Mouse (Mus musculus) kidney, embryonic 15.5 days (tissue): ENCODE data around the gene BC030870. TPM values are rescaled to one million over a fixed set of nuclear protein-coding genes. Genes with fewer than 3 reads are reported as not detected.

Experiments used
- ATAC-seq: fragments of 200-750 bp; cut with Nextera tagmentation; replicated peaks from 2 replicates; pipeline ENCODE4 v1.8.0; 2017; ENCODE audit warnings: moderate TSS enrichment; ENCODE audit not compliant: low FRiP score
- H3K27ac ChIP-seq: fragments of 300-500 bp; sonication (generic); 2 replicates; pipeline ENCODE4 v1.5.1; 2015; ENCODE audit warnings: mild to moderate bottlenecking, inconsistent platforms
- H3K27me3 ChIP-seq: fragments of 300-500 bp; sonication (generic); 2 replicates; pipeline ENCODE4 v1.6.1; 2015; ENCODE audit warnings: inconsistent platforms
- H3K36me3 ChIP-seq: fragments of 300-500 bp; sonication (generic); 2 replicates; pipeline ENCODE4 v1.6.1; 2015; ENCODE audit warnings: inconsistent platforms
- H3K4me1 ChIP-seq: fragments of 300-500 bp; sonication (generic); 2 replicates; pipeline ENCODE4 v1.6.1; 2015; ENCODE audit warnings: inconsistent platforms
- H3K4me2 ChIP-seq: fragments of 300-500 bp; sonication (generic); 2 replicates; pipeline ENCODE4 v1.6.1; 2015; ENCODE audit warnings: moderate library complexity, mild to moderate bottlenecking, inconsistent platforms
- H3K4me3 ChIP-seq: fragments of 300-500 bp; sonication (generic); replicated peaks from 2 replicates; pipeline ENCODE4 v1.5.1; 2015; ENCODE audit warnings: mild to moderate bottlenecking, inconsistent platforms
- H3K9ac ChIP-seq: fragments of 300-500 bp; sonication (generic); 2 replicates; pipeline ENCODE4 v1.6.1; 2015; ENCODE audit warnings: mild to moderate bottlenecking, inconsistent platforms
- H3K9me3 ChIP-seq: fragments of 300-500 bp; sonication (generic); replicated peaks from 2 replicates; pipeline ENCODE4 v1.6.1; 2016; ENCODE audit warnings: inconsistent platforms
- WGBS: fragments of 180-500 bp; shearing (Covaris S2); methylation state at CpG from one replicate; pipeline ENCODE4 v1.1.7; 2015; ENCODE audit warnings: mixed read lengths; 5-methylcytosine and 5-hydroxymethylcytosine counted together
- polyA plus RNA-seq: library from polyadenylated mRNA; unstranded; fragments of >200 nt; fragmentation: Nextera tagmentation; extraction: Ambion mirVana; gene quantifications from 2 replicates; pipeline ENCODE4 v1.2.1, GENCODE M21; 2015

BC030870 gene
- polyA plus RNA-seq, 1 experiment from 2014 or later: 0.10 TPM

- H3K27ac ChIP-seq: no peak overlapping the region
- WGBS: 93% methylated on average over 25 of the region's 25 CpGs
- no peak overlapping the region for H3K9ac ChIP-seq
- H3K36me3 ChIP-seq: no peaks in the 10 kb centered on the region
- H3K4me2 ChIP-seq: no peak overlapping the region
- H3K9me3 ChIP-seq: no peaks in the 10 kb centered on the region
- no peaks in the 10 kb centered on the region for H3K27me3 ChIP-seq
- ATAC-seq: no peak
- H3K4me3 ChIP-seq: no peak overlapping the region
- no peaks in the 10 kb centered on the region for H3K4me1 ChIP-seq
These were observed 21.2 kb downstream of the BC030870 start for GRCm38 (mm10) chr8:65107936-65108718.

GRCm38 (mm10) chr8:65104041-65104440 lies 25.3 kb downstream of the BC030870 start:
- Histone ChIP-seq H3K9ac (no peak overlapping the region), H3K4me2 (no peak overlapping the region), H3K27me3 (no peaks in the 10 kb centered on the region), H3K4me3 (no peak overlapping the region), H3K27ac (no peak overlapping the region), H3K9me3 (no peaks in the 10 kb centered on the region), H3K4me1 (no peaks in the 10 kb centered on the region), H3K36me3 (no peaks in the 10 kb centered on the region)
- 57% methylated on average over 4 of the region's 4 CpGs for WGBS
- no peak for ATAC-seq

GRCm38 (mm10) chr8:65103632-65104031 lies 25.7 kb downstream of the BC030870 start:
- no peak for ATAC-seq
- Histone ChIP-seq H3K27ac (no peak overlapping the region), H3K9me3 (no peaks in the 10 kb centered on the region), H3K27me3 (no peaks in the 10 kb centered on the region), H3K9ac (no peak overlapping the region), H3K4me2 (no peak overlapping the region), H3K4me1 (no peaks in the 10 kb centered on the region), H3K4me3 (no peak overlapping the region), H3K36me3 (no peaks in the 10 kb centered on the region)
- 81% methylated on average over 7 of the region's 7 CpGs for WGBS

GRCm38 (mm10) chr8:65099735-65100134 lies 29.6 kb downstream of the BC030870 start:
- no peaks in the 10 kb centered on the region for H3K9me3 ChIP-seq
- H3K4me3 ChIP-seq: no peak overlapping the region
- H3K4me2 ChIP-seq: no peak overlapping the region
- H3K27me3 ChIP-seq: no peaks in the 10 kb centered on the region
- H3K27ac ChIP-seq: no peak overlapping the region
- 63% methylated on average over 3 of the region's 3 CpGs for WGBS
- H3K36me3 ChIP-seq: no peaks in the 10 kb centered on the region
- no peaks in the 10 kb centered on the region for H3K4me1 ChIP-seq
- no peak overlapping the region for H3K9ac ChIP-seq
- no peak for ATAC-seq

GRCm38 (mm10) chr8:65097760-65098415 lies 31.5 kb downstream of the BC030870 start:
- Histone ChIP-seq H3K27me3 (no peaks in the 10 kb centered on the region), H3K4me3 (no peak overlapping the region), H3K9ac (no peak overlapping the region), H3K36me3 (no peaks in the 10 kb centered on the region), H3K4me1 (no peaks in the 10 kb centered on the region), H3K9me3 (no peaks in the 10 kb centered on the region), H3K4me2 (no peak overlapping the region), H3K27ac (peak overlapping the region; percentile 67; the same call in 1 of the 2 replicates)
- WGBS: 46% methylated on average over 7 of the region's 7 CpGs
- ATAC-seq: peak; percentile 49; the same call in 1 of the 2 replicates

GRCm38 (mm10) chr8:65089781-65090180 lies 39.6 kb downstream of the BC030870 start:
- Histone ChIP-seq H3K4me1 (0 out of 2 replicates have a peak, but pooled peaks cover 8% of the 10 kb centered on the region), H3K4me3 (no peak overlapping the region), H3K4me2 (no peak overlapping the region), H3K27ac (peak overlapping the region; percentile 57), H3K36me3 (no peaks in the 10 kb centered on the region), H3K9ac (no peak overlapping the region), H3K9me3 (no peaks in the 10 kb centered on the region), H3K27me3 (no peaks in the 10 kb centered on the region)
- ATAC-seq: no peak
- 41% methylated on average over 7 of the region's 7 CpGs for WGBS

- Histone ChIP-seq H3K9ac (no peak overlapping the region), H3K4me1 (0 out of 2 replicates have a peak, but pooled peaks cover 8% of the 10 kb centered on the region), H3K36me3 (no peaks in the 10 kb centered on the region), H3K27ac (no peak overlapping the region), H3K4me3 (no peak overlapping the region), H3K27me3 (no peaks in the 10 kb centered on the region), H3K4me2 (no peak overlapping the region), H3K9me3 (no peaks in the 10 kb centered on the region)
- ATAC-seq: no peak
- WGBS: 84% methylated on average over 12 of the region's 12 CpGs
These were observed 41.2 kb downstream of the BC030870 start for GRCm38 (mm10) chr8:65088120-65088519.

- H3K36me3 ChIP-seq: no peaks in the 10 kb centered on the region
- H3K4me3 ChIP-seq: no peak overlapping the region
- no peaks in the 10 kb centered on the region for H3K27me3 ChIP-seq
- 0 out of 2 replicates have a peak, but pooled peaks cover 8% of the 10 kb centered on the region for H3K4me1 ChIP-seq
- no peak for ATAC-seq
- WGBS: 63% methylated on average over 8 of the region's 8 CpGs
- no peak overlapping the region for H3K4me2 ChIP-seq
- H3K9me3 ChIP-seq: no peaks in the 10 kb centered on the region
- H3K27ac ChIP-seq: no peak overlapping the region
- no peak overlapping the region for H3K9ac ChIP-seq
These were observed 41.7 kb downstream of the BC030870 start for GRCm38 (mm10) chr8:65087711-65088110.

GRCm38 (mm10) chr8:65085680-65086079 lies 43.7 kb downstream of the BC030870 start:
- no peaks in the 10 kb centered on the region for H3K27me3 ChIP-seq
- H3K27ac ChIP-seq: no peak overlapping the region
- ATAC-seq: no peak
- WGBS: 79% methylated on average over 2 of the region's 2 CpGs
- 0 out of 2 replicates have a peak, but pooled peaks cover 8% of the 10 kb centered on the region for H3K4me1 ChIP-seq
- no peak overlapping the region for H3K4me2 ChIP-seq
- H3K9ac ChIP-seq: no peak overlapping the region
- no peaks in the 10 kb centered on the region for H3K9me3 ChIP-seq
- H3K36me3 ChIP-seq: no peaks in the 10 kb centered on the region
- no peak overlapping the region for H3K4me3 ChIP-seq

- no peaks in the 10 kb centered on the region for H3K4me1 ChIP-seq
- H3K4me2 ChIP-seq: no peak overlapping the region
- H3K9ac ChIP-seq: no peak overlapping the region
- no peaks in the 10 kb centered on the region for H3K9me3 ChIP-seq
- H3K27ac ChIP-seq: no peak overlapping the region
- no peaks in the 10 kb centered on the region for H3K27me3 ChIP-seq
- no peak for ATAC-seq
- 72% methylated on average over 9 of the region's 9 CpGs for WGBS
- H3K36me3 ChIP-seq: no peaks in the 10 kb centered on the region
- no peak overlapping the region for H3K4me3 ChIP-seq
These were observed 48.6 kb downstream of the BC030870 start for GRCm38 (mm10) chr8:65080731-65081130.

- H3K27me3 ChIP-seq: no peaks in the 10 kb centered on the region
- WGBS: 81% methylated on average over 2 of the region's 2 CpGs
- 0 out of 2 replicates have a peak, but pooled peaks cover 3% of the 10 kb centered on the region for H3K4me1 ChIP-seq
- H3K36me3 ChIP-seq: no peaks in the 10 kb centered on the region
- no peak within 1 kb of the TSS for H3K27ac ChIP-seq
- no peak within 1 kb of the TSS for H3K9ac ChIP-seq
- H3K9me3 ChIP-seq: no peaks in the 10 kb centered on the region
- no peak within 1 kb of the TSS for H3K4me3 ChIP-seq
- ATAC-seq: no peak
- H3K4me2 ChIP-seq: no peak within 1 kb of the TSS
These were observed 54.6 kb downstream of the BC030870 start, which contains the start of gene Gm10663 for GRCm38 (mm10) chr8:65074733-65075132. Gm10663 (plus strand) TSS chr8:65075033.

- 46% methylated on average over 4 of the region's 4 CpGs for WGBS
- Histone ChIP-seq H3K4me2 (no peak overlapping the region), H3K9ac (no peak overlapping the region), H3K27ac (no peak overlapping the region), H3K4me1 (0 out of 2 replicates have a peak, but pooled peaks cover 3% of the 10 kb centered on the region), H3K9me3 (no peaks in the 10 kb centered on the region), H3K27me3 (no peaks in the 10 kb centered on the region), H3K4me3 (no peak overlapping the region), H3K36me3 (no peaks in the 10 kb centered on the region)
- no peak for ATAC-seq
These were observed 58.4 kb downstream of the BC030870 start for GRCm38 (mm10) chr8:65070996-65071395.
